Mouse (Mus musculus): Measurements from ENCODE around the gene Macrod2. TPM values are rescaled to one million over a fixed set of nuclear protein-coding genes. Genes with fewer than 3 reads are reported as not detected.

The Macrod2 gene
- polyA plus RNA-seq, 1 experiment from 2014 or later: 75.4 TPM

DNA sequence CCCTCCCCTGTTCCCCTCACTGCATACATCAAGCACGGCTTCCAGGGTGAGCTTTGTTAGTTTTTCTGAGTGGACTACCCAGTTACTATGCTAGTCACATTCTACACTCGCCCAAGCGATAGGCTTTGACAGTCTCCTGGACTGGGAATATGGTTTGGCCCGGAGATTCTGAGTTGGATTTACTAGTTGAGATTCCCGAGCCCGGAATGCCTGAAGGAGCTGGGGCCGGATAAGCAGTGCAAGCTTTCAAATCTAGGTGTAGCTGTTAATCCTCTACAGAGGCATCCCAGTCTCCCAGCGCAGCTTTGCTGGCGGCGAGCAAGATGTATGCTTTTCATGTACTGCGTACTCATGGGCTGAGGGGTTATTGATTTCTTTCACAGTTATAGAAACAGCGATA, 275.3 kb downstream of the Macrod2 start:
- WGBS: under 1% methylated on average over 12 of the region's 12 CpGs
- H3K9me3 ChIP-seq: no peaks in the 10 kb centered on the region
- ATAC-seq: peak; percentile 37
- no peaks in the 10 kb centered on the region for H3K27me3 ChIP-seq
- H3K4me1 ChIP-seq (replicated peaks): peaks cover 19% of the 10 kb centered on the region
- H3K4me3 ChIP-seq (replicated peaks): peak overlapping the region; percentile 72
- H3K36me3 ChIP-seq: no peaks in the 10 kb centered on the region
- H3K9ac ChIP-seq (replicated peaks): peak overlapping the region; percentile 86
- H3K4me2 ChIP-seq (replicated peaks): peak overlapping the region; percentile 64
- H3K27ac ChIP-seq: peak overlapping the region; percentile 92

DNA sequence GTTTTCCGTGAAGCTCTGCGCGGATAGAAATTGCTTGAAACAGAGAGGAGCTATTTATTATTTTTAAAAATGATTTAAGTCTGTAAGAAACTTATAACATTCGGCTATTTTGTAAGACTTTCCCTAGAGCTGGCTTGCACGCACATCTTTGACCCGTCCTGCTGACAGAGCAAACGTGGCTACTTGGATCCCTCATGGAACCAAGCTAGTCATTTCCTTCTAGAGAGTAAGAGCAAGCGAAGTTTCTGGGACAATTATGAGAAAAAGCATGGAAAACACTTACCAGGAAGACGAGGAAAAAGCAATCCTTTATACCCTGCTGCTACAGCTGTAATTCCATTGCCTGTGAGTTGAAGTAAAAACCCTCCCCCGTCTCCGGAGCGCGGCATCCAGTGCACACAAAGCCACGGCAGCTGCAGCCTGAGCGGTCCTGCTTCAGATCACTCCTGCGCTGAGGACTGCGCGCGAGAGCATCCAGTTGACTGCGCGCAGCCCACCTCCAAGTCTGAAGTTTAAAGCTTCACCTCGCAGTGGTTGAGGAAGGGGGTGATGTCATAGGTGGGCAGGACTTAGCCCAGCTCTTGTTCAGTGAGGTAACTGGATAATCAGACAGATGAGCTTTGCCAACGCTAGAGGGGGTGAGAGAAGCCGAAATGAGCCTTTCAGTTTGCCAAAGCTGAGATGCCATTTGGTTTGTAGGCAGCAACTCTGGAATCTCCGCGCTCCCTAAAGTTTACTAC, 276.0 kb downstream of the Macrod2 start, which contains the start of gene Flrt3:
Gene Flrt3, minus strand, starts transcription at position 507 of the 740 bp plus-strand sequence.
- Histone ChIP-seq H3K27ac (peak within 1 kb of the TSS; percentile 92), H3K4me3 (replicated peaks) (peak within 1 kb of the TSS; percentile 72), H3K4me2 (replicated peaks) (peak within 1 kb of the TSS; percentile 64), H3K27me3 (no peaks in the 10 kb centered on the region), H3K9me3 (no peaks in the 10 kb centered on the region), H3K9ac (replicated peaks) (peak within 1 kb of the TSS; percentile 86), H3K36me3 (no peaks in the 10 kb centered on the region), H3K4me1 (replicated peaks) (peaks cover 14% of the 10 kb centered on the region)
- peak; percentile 98 for ATAC-seq
- WGBS: under 1% methylated on average over 26 of the region's 26 CpGs

DNA sequence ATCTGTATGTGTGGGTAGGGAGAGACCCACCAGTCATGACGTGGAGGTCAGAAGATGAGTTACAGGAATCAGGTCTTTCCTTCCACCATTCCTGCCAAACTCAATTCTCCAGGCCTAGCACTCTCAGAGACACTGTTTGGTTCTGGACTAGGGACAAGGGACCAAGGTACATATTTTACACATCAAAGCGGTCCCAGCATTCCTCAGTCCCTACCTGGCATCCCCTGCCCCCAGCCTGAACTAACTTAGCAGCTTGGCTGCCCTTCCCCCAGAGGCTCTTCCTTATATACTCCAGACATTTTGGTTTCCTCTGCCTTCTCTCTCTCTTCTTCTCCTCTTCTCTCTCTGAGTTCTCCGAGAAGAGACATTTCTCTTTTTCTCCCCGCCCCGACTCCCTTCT, 278.4 kb downstream of the Macrod2 start:
- no peak overlapping the region for H3K9ac ChIP-seq (replicated peaks)
- no peaks in the 10 kb centered on the region for H3K9me3 ChIP-seq
- no peak overlapping the region for H3K27ac ChIP-seq
- H3K36me3 ChIP-seq: no peaks in the 10 kb centered on the region
- no peaks in the 10 kb centered on the region for H3K27me3 ChIP-seq
- no peak overlapping the region for H3K4me3 ChIP-seq (replicated peaks)
- H3K4me1 ChIP-seq (replicated peaks): 0 out of 2 replicates have a peak, but pooled peaks cover 3% of the 10 kb centered on the region
- 85% methylated on average over 5 of the region's 5 CpGs for WGBS
- no peak for ATAC-seq
- H3K4me2 ChIP-seq (replicated peaks): no peak overlapping the region

DNA sequence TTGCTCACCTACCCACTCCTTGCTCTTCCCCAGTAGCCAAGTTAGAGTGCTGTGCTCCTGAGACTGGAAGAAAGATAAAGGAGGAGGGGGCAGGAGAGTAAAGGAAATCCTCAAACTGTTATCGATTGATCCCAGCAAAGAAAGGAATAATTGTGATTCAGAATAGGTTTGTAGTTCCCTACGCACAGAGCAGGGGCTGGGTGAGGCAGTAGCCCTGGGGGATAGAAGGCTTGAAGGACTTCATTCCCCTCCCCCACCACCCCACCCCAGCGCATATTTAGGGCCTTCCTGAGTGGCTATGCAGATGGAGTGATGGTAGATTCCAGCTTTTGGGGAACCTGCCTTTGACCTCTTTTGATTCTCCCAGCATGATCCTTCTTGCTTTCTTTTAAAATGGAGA, 281.6 kb downstream of the Macrod2 start:
- 16% methylated on average over 3 of the region's 3 CpGs for WGBS
- H3K36me3 ChIP-seq: no peaks in the 10 kb centered on the region
- no peak overlapping the region for H3K9ac ChIP-seq (replicated peaks)
- no peak overlapping the region for H3K4me2 ChIP-seq (replicated peaks)
- no peak for ATAC-seq
- H3K4me3 ChIP-seq (replicated peaks): no peak overlapping the region
- H3K27me3 ChIP-seq: no peaks in the 10 kb centered on the region
- 0 out of 2 replicates have a peak, but pooled peaks cover 3% of the 10 kb centered on the region for H3K4me1 ChIP-seq (replicated peaks)
- no peak overlapping the region for H3K27ac ChIP-seq
- H3K9me3 ChIP-seq: no peaks in the 10 kb centered on the region

DNA sequence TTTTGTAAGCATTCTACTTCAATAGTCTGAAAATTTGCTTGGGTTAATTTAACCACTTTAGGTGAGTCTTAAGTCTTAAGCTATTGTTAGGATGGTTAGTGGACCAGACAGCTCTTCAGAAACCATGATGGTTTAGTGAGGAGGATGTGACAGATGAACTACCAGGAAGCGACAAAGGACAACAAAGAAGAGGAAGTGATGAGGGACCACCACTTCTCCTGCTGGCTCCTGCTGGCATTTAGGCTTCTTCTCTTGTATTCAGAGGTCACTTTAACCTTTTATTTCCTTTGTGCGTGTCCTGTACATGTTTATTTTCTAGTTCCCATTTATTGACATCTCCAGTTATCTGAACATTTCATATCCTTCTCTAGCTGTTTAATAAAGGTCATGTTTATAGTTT, 295.8 kb downstream of the Macrod2 start:
- Histone ChIP-seq H3K27me3 (no peaks in the 10 kb centered on the region), H3K9ac (replicated peaks) (no peak overlapping the region), H3K4me3 (replicated peaks) (no peak overlapping the region), H3K4me1 (replicated peaks) (no peaks in the 10 kb centered on the region), H3K9me3 (no peaks in the 10 kb centered on the region), H3K36me3 (no peaks in the 10 kb centered on the region), H3K27ac (no peak overlapping the region), H3K4me2 (replicated peaks) (no peak overlapping the region)
- 83% methylated on average over 2 of the region's 2 CpGs for WGBS
- no peak for ATAC-seq

DNA sequence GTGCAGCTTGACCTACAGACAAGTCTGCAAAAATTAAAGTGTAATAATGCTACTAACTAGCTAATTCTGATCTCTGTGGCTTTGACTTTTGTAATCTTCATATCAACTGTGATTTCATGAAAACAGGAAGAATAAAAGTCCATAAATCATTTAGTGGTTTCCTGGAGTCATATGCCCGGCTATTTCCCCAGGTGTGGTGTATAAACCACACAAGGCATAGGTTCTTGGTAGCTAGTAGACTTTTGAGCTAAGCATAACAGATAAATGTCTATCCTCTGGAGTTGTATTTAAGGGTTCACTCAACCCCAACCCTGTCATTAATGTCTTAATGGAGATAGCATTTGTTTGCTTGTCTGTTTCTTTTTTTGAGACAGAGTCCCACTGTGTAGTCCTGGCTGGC, 296.3 kb downstream of the Macrod2 start:
- no peaks in the 10 kb centered on the region for H3K36me3 ChIP-seq
- no peaks in the 10 kb centered on the region for H3K9me3 ChIP-seq
- no peak overlapping the region for H3K27ac ChIP-seq
- no peak overlapping the region for H3K9ac ChIP-seq (replicated peaks)
- no peak overlapping the region for H3K4me2 ChIP-seq (replicated peaks)
- no peak for ATAC-seq
- no peak overlapping the region for H3K4me3 ChIP-seq (replicated peaks)
- H3K27me3 ChIP-seq: no peaks in the 10 kb centered on the region
- no peaks in the 10 kb centered on the region for H3K4me1 ChIP-seq (replicated peaks)
- 90% methylated on average over 1 of the region's 1 CpGs for WGBS

DNA sequence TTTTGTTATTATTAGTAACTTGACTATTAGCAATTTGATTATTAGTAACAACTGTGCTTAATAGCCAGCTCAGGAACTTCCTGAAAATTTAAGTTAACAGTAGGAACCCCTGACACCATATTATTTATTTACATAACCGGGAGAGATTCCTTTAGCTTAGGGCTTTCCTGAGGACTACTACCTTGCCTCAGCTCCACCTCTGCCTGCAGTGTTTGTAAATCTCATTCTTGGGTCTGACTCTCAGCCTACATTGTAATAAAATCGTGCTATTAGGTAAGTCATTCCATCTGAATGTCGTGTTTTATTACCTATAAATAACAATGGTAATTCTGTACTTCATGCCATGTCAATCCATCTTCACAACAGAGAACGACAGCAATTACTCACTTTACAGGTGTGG, 297.4 kb downstream of the Macrod2 start:
- 87% methylated on average over 4 of the region's 4 CpGs for WGBS
- no peaks in the 10 kb centered on the region for H3K27me3 ChIP-seq

DNA sequence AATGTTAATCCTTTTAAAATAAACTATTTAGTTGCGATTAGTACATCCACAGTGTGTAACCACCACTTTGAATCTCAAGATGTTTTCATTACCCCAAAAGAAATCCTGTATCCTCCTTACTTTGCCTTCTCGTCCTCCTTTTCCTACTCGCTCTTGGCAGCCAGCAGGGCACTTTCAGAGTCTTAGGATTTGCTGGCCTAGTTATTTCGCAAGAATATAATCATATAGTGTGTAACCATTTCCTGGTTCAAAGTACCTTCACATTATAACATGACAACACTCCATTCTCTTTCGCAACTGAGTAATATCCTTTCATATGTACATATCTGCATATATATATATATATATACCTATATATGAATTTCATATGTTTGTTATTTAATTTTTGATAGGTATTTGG, 298.7 kb downstream of the Macrod2 start:
- Histone ChIP-seq H3K9ac (replicated peaks) (no peak overlapping the region), H3K36me3 (no peaks in the 10 kb centered on the region), H3K27me3 (no peaks in the 10 kb centered on the region), H3K4me3 (replicated peaks) (no peak overlapping the region), H3K27ac (no peak overlapping the region), H3K4me1 (replicated peaks) (peaks cover 7% of the 10 kb centered on the region), H3K9me3 (no peaks in the 10 kb centered on the region), H3K4me2 (replicated peaks) (no peak overlapping the region)
- WGBS: 89% methylated on average over 5 of the region's 5 CpGs
- no peak for ATAC-seq

More for the DNA sequence above, 297.4 kb downstream of the Macrod2 start:
- H3K36me3 ChIP-seq: no peaks in the 10 kb centered on the region
- H3K4me1 ChIP-seq (replicated peaks): no peaks in the 10 kb centered on the region; the same call in 1 of the 2 replicates
- H3K4me2 ChIP-seq (replicated peaks): no peak overlapping the region
- H3K9ac ChIP-seq (replicated peaks): no peak overlapping the region
- H3K4me3 ChIP-seq (replicated peaks): no peak overlapping the region
- H3K9me3 ChIP-seq: no peaks in the 10 kb centered on the region
- H3K27ac ChIP-seq: no peak overlapping the region
- no peak for ATAC-seq

DNA sequence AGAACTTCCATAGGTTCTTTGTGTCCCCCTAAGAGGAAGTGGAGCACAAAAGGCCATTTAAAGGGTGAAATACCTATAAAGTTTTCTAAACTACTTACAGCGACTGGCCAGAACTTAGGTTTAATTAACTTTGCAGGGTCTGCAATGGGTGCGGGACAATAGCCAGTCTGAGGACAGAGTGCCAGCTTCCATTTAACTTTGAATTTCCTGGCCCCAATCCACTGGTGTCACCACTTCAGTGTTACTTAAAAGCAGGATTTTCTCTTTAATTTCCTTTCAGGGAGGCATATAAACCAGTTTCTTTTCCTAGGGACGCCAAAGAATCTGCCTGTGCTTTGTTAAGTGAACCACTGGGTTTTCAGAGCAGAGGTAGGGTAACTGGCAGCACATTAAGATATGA, 303.5 kb downstream of the Macrod2 start:
- no peak for ATAC-seq
- Histone ChIP-seq H3K36me3 (no peaks in the 10 kb centered on the region), H3K9me3 (no peaks in the 10 kb centered on the region), H3K4me1 (replicated peaks) (peaks cover 11% of the 10 kb centered on the region), H3K4me2 (replicated peaks) (no peak overlapping the region), H3K9ac (replicated peaks) (no peak overlapping the region), H3K27me3 (no peaks in the 10 kb centered on the region), H3K4me3 (replicated peaks) (no peak overlapping the region), H3K27ac (no peak overlapping the region)
- 9% methylated on average over 3 of the region's 3 CpGs for WGBS

DNA sequence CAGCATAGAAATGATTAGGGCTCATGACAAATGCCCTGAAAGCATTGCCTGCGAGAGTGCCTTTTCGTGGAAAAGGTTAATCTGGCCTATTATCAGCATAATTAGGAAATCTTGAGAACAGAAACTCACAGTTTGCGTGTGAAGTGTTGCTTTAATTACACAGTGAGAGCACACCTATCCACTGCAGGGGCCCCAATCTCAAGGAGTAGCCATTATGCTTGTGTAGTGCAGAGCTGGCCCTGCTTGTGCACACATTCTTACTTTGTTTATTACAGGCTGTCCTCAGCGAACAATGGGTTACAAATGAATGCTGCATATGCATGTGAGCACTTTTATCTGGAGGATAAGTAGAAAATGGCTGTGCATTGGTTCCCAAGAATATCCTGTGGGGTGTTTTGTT, 308.3 kb downstream of the Macrod2 start:
- H3K9me3 ChIP-seq: no peaks in the 10 kb centered on the region
- no peak overlapping the region for H3K9ac ChIP-seq (replicated peaks)
- H3K4me2 ChIP-seq (replicated peaks): no peak overlapping the region
- H3K36me3 ChIP-seq: no peaks in the 10 kb centered on the region
- WGBS: 18% methylated on average over 4 of the region's 4 CpGs
- H3K4me3 ChIP-seq (replicated peaks): no peak overlapping the region
- peaks cover 30% of the 10 kb centered on the region for H3K4me1 ChIP-seq (replicated peaks)
- H3K27ac ChIP-seq: no peak overlapping the region
- H3K27me3 ChIP-seq: no peaks in the 10 kb centered on the region
- ATAC-seq: no peak

DNA sequence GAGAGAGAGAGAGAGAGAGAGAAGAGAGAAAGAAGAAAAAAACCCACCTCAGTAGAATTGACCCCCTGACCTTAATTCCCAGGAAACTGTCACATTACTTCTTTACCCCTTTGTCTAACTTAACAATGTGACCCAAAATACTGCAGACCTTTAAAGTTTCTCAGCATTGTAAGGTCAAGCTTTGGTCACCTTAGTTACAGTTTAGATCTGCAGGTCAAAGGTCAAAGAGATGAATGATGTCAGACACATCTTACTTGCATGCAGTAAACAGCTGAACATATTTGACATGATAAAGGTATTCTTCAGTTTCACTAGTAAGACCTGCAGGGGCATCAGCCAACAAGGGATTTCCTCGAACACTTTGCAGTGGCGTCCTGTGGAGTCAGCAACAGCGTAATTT, 309.0 kb downstream of the Macrod2 start:
- no peak overlapping the region for H3K4me3 ChIP-seq (replicated peaks)
- peaks cover 25% of the 10 kb centered on the region for H3K4me1 ChIP-seq (replicated peaks)
- H3K4me2 ChIP-seq (replicated peaks): no peak overlapping the region
- H3K9me3 ChIP-seq: no peaks in the 10 kb centered on the region
- no peak overlapping the region for H3K9ac ChIP-seq (replicated peaks)
- no peaks in the 10 kb centered on the region for H3K27me3 ChIP-seq
- H3K27ac ChIP-seq: no peak overlapping the region
- ATAC-seq: peak; percentile 41; the same call in 1 of the 2 replicates
- 10% methylated on average over 3 of the region's 3 CpGs for WGBS
- H3K36me3 ChIP-seq: no peaks in the 10 kb centered on the region

DNA sequence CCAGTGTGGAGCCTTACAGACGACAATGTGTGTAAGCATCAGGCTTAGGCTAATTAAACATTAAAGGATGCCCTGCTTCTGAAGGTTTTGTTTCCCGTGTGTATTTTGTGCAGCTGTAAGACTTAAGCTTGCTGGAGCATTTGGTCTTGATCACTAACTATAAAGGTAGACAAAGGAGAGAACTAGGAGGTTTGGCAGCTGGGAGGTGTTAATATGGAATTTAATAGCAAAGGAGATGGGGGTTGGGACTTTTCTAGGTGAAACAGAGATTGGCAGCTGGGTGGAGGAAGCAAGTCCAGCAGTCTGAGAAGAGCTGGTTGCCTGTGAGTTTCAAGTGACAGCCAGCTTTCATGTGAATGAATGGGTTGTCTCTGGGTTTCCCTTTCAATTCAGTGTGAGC, 310.2 kb downstream of the Macrod2 start:
- no peak overlapping the region for H3K4me2 ChIP-seq (replicated peaks)
- no peaks in the 10 kb centered on the region for H3K9me3 ChIP-seq
- peak; percentile 60 for ATAC-seq
- peaks cover 25% of the 10 kb centered on the region for H3K4me1 ChIP-seq (replicated peaks)
- H3K4me3 ChIP-seq (replicated peaks): no peak overlapping the region
- H3K27ac ChIP-seq: no peak overlapping the region
- H3K36me3 ChIP-seq: no peaks in the 10 kb centered on the region
- no peak overlapping the region for H3K9ac ChIP-seq (replicated peaks)
- 1% methylated on average over 2 of the region's 2 CpGs for WGBS
- H3K27me3 ChIP-seq: no peaks in the 10 kb centered on the region

DNA sequence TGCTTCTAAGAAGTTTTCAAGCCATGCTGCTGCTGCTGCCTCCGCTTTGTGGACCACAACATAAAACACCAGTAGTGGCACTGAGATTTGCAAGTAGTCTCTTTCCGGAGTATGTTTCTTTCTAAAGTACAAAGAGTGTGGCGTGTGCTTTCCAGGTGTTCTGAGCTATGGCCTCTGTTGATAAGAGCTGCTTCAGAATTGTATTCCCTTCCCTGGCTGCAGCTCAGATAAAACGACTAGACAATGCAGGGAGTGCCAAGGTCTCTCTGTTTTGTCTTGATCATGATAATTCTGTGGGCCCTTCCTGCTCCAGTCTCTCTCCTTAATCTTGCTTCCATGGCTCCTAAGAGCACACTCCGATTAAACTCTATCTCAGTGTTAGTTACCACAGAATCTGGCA, 312.4 kb downstream of the Macrod2 start:
- Histone ChIP-seq H3K27ac (no peak overlapping the region), H3K27me3 (no peaks in the 10 kb centered on the region), H3K4me2 (replicated peaks) (no peak overlapping the region), H3K4me3 (replicated peaks) (no peak overlapping the region), H3K36me3 (no peaks in the 10 kb centered on the region), H3K4me1 (replicated peaks) (peaks cover 25% of the 10 kb centered on the region), H3K9me3 (no peaks in the 10 kb centered on the region), H3K9ac (replicated peaks) (no peak overlapping the region)
- no peak for ATAC-seq
- 79% methylated on average over 5 of the region's 5 CpGs for WGBS
